Mouse (Mus musculus) liver, embryonic 13.5 days (tissue): ENCODE results near the gene Olfr1261. TPM values are rescaled to one million over a fixed set of nuclear protein-coding genes. Genes with fewer than 3 reads are reported as not detected.

Experiments used
- ATAC-seq: fragments of 200-750 bp; cut with Nextera tagmentation; 2 replicates; pipeline ENCODE4 v1.8.0; 2017; ENCODE audit warnings: low read depth, mild to moderate bottlenecking, moderate number of reproducible peaks, moderate library complexity
- DNase-seq: peaks from one replicate; pipeline ENCODE4 v3.0.0; 2022
- H3K27ac ChIP-seq: fragments of 300-500 bp; sonication (generic); 2 replicates; pipeline ENCODE4 v1.5.1; 2015; ENCODE audit warnings: moderate library complexity, mild to moderate bottlenecking, inconsistent platforms
- H3K27me3 ChIP-seq: fragments of 300-500 bp; sonication (generic); 2 replicates; pipeline ENCODE4 v1.6.1; 2015; ENCODE audit warnings: mild to moderate bottlenecking, inconsistent platforms
- H3K36me3 ChIP-seq: fragments of 300-500 bp; sonication (generic); 2 replicates; pipeline ENCODE4 v1.6.1; 2015; ENCODE audit warnings: mild to moderate bottlenecking, inconsistent platforms
- H3K4me1 ChIP-seq: fragments of 300-500 bp; sonication (generic); replicated peaks from 2 replicates; pipeline ENCODE4 v1.6.1; 2015; ENCODE audit warnings: inconsistent platforms
- H3K4me2 ChIP-seq: fragments of 300-500 bp; sonication (generic); 2 replicates; pipeline ENCODE4 v1.6.1; 2015; ENCODE audit warnings: inconsistent platforms, mild to moderate bottlenecking, moderate library complexity
- H3K4me3 ChIP-seq: fragments of 300-500 bp; sonication (generic); replicated peaks from 2 replicates; pipeline ENCODE4 v1.5.1; 2015; ENCODE audit warnings: mild to moderate bottlenecking, inconsistent platforms
- H3K9ac ChIP-seq: fragments of 300-500 bp; sonication (generic); 2 replicates; pipeline ENCODE4 v1.6.1; 2015; ENCODE audit warnings: mild to moderate bottlenecking, inconsistent platforms
- H3K9me3 ChIP-seq: fragments of 300-500 bp; sonication (generic); replicated peaks from 2 replicates; pipeline ENCODE4 v1.6.1; 2016; ENCODE audit warnings: inconsistent platforms
- WGBS: fragments of 180-500 bp; shearing (Covaris S2); methylation state at CpG from one replicate; pipeline ENCODE4 v1.1.7; 2015; ENCODE audit not compliant: insufficient replicate concordance; 5-methylcytosine and 5-hydroxymethylcytosine counted together
- polyA plus RNA-seq: library from polyadenylated mRNA; unstranded; fragments of >200 nt; fragmentation: Nextera tagmentation; extraction: Ambion mirVana; gene quantifications from 2 replicates; pipeline ENCODE4 v1.2.1, GENCODE M21; 2015

The Olfr1261 gene
- not detected in 2 replicates for polyA plus RNA-seq

- ATAC-seq, result no peak
- no peak for DNase-seq
- Histone ChIP-seq H3K27ac (no peak within 1 kb of the TSS), H3K9ac (no peak within 1 kb of the TSS), H3K9me3 (no peaks in the 10 kb centered on the region), H3K36me3 (no peaks in the 10 kb centered on the region), H3K4me1 (no peaks in the 10 kb centered on the region), H3K4me3 (no peak within 1 kb of the TSS), H3K4me2 (no peak within 1 kb of the TSS), H3K27me3 (no peaks in the 10 kb centered on the region)
These were observed at the start of gene Olfr1261 for GRCm38 (mm10) chr2:89990921-89991320. Olfr1261 (plus strand) TSS chr2:89991221.

GRCm38 (mm10) chr2:89948564-89948963 is 42.5 kb upstream of the Olfr1261 start, which contains the start of gene Olfr1259:
Olfr1259 (minus strand) TSS chr2:89948664.
- Histone ChIP-seq H3K4me2 (no peak within 1 kb of the TSS), H3K27me3 (no peaks in the 10 kb centered on the region), H3K36me3 (no peaks in the 10 kb centered on the region), H3K4me1 (no peaks in the 10 kb centered on the region), H3K4me3 (no peak within 1 kb of the TSS), H3K9me3 (no peaks in the 10 kb centered on the region), H3K9ac (no peak within 1 kb of the TSS), H3K27ac (no peak within 1 kb of the TSS)
- DNase-seq (no peak), ATAC-seq (no peak)
- WGBS, result 55% methylated on average over 5 of the region's 5 CpGs

- no peaks in the 10 kb centered on the region for H3K4me1 ChIP-seq
- WGBS, result 54% methylated on average over 2 of the region's 2 CpGs
- DNase-seq (no peak), ATAC-seq (no peak)
- H3K9ac ChIP-seq, result no peak within 1 kb of the TSS
- H3K4me3 ChIP-seq, result no peak within 1 kb of the TSS
- H3K4me2 ChIP-seq, result no peak within 1 kb of the TSS
- no peaks in the 10 kb centered on the region for H3K9me3 ChIP-seq
- H3K36me3 ChIP-seq, result no peaks in the 10 kb centered on the region
- no peaks in the 10 kb centered on the region for H3K27me3 ChIP-seq
- H3K27ac ChIP-seq, result no peak within 1 kb of the TSS
These were observed 16.8 kb upstream of the Olfr1261 start, which contains the start of gene Olfr1260 for GRCm38 (mm10) chr2:89974184-89974583. Olfr1260 (plus strand) TSS chr2:89974340.

GRCm38 (mm10) chr2:89977709-89978108 is 13.3 kb upstream of the Olfr1261 start:
- no peaks in the 10 kb centered on the region for H3K27me3 ChIP-seq
- H3K36me3 ChIP-seq, result no peaks in the 10 kb centered on the region
- H3K4me1 ChIP-seq, result no peaks in the 10 kb centered on the region
- no peak overlapping the region for H3K9ac ChIP-seq
- no peak overlapping the region for H3K27ac ChIP-seq
- H3K4me3 ChIP-seq, result no peak overlapping the region
- ATAC-seq (no peak), DNase-seq (no peak)
- no peaks in the 10 kb centered on the region for H3K9me3 ChIP-seq
- WGBS, result 47% methylated on average over 2 of the region's 2 CpGs
- no peak overlapping the region for H3K4me2 ChIP-seq

GRCm38 (mm10) chr2:89999845-90000244 is 8.8 kb downstream of the Olfr1261 start, which contains the start of gene Olfr1262:
Olfr1262 (plus strand) TSS chr2:90000145.
- DNase-seq (no peak), ATAC-seq (no peak)
- Histone ChIP-seq H3K9ac (no peak within 1 kb of the TSS), H3K4me1 (no peaks in the 10 kb centered on the region), H3K27ac (no peak within 1 kb of the TSS), H3K36me3 (no peaks in the 10 kb centered on the region), H3K9me3 (no peaks in the 10 kb centered on the region), H3K27me3 (no peaks in the 10 kb centered on the region), H3K4me3 (no peak within 1 kb of the TSS), H3K4me2 (no peak within 1 kb of the TSS)

GRCm38 (mm10) chr2:90011831-90012230 is 20.8 kb downstream of the Olfr1261 start, which contains the start of gene Olfr1263:
Olfr1263 (plus strand) TSS chr2:90012131.
- H3K4me2 ChIP-seq, result no peak within 1 kb of the TSS

GRCm38 (mm10) chr2:90025477-90025876 is 34.5 kb downstream of the Olfr1261 start, which contains the start of gene Olfr1264:
Olfr1264 (minus strand) TSS chr2:90025577.
- ATAC-seq, result no peak
- DNase-seq, result no peak

More at GRCm38 (mm10) chr2:90011831-90012230, 20.8 kb downstream of the Olfr1261 start, which contains the start of gene Olfr1263:
- no peaks in the 10 kb centered on the region for H3K4me1 ChIP-seq
- 57% methylated on average over 2 of the region's 2 CpGs for WGBS
- H3K9ac ChIP-seq, result no peak within 1 kb of the TSS
- no peak for ATAC-seq
- H3K27ac ChIP-seq, result no peak within 1 kb of the TSS
- no peak for DNase-seq
- H3K36me3 ChIP-seq, result no peaks in the 10 kb centered on the region
- no peak within 1 kb of the TSS for H3K4me3 ChIP-seq
- no peaks in the 10 kb centered on the region for H3K27me3 ChIP-seq
- no peaks in the 10 kb centered on the region for H3K9me3 ChIP-seq

GRCm38 (mm10) chr2:90035037-90035436 is 44.0 kb downstream of the Olfr1261 start, which contains the start of gene Olfr1265:
Olfr1265 (plus strand) TSS chr2:90035337.
- no peaks in the 10 kb centered on the region for H3K9me3 ChIP-seq
- H3K27ac ChIP-seq, result no peak within 1 kb of the TSS
- ATAC-seq (no peak), DNase-seq (no peak)
- no peak within 1 kb of the TSS for H3K9ac ChIP-seq
- H3K4me2 ChIP-seq, result no peak within 1 kb of the TSS
- H3K36me3 ChIP-seq, result no peaks in the 10 kb centered on the region
- no peak within 1 kb of the TSS for H3K4me3 ChIP-seq
- H3K27me3 ChIP-seq, result no peaks in the 10 kb centered on the region
- no peaks in the 10 kb centered on the region for H3K4me1 ChIP-seq

More at GRCm38 (mm10) chr2:90025477-90025876, 34.5 kb downstream of the Olfr1261 start, which contains the start of gene Olfr1264:
- Histone ChIP-seq H3K4me3 (no peak within 1 kb of the TSS), H3K4me1 (no peaks in the 10 kb centered on the region), H3K27me3 (no peaks in the 10 kb centered on the region), H3K27ac (no peak within 1 kb of the TSS), H3K9ac (no peak within 1 kb of the TSS), H3K36me3 (no peaks in the 10 kb centered on the region), H3K9me3 (no peaks in the 10 kb centered on the region), H3K4me2 (no peak within 1 kb of the TSS)
- WGBS, result 72% methylated on average over 2 of the region's 2 CpGs

Other genes with a start within 250 kb of the Olfr1261 start
- gene Olfr1253, start 234.1 kb upstream of the Olfr1261 start, polyA plus RNA-seq, result not detected in 2 replicates
- not detected in 2 replicates for gene Olfr1254, start 197.6 kb upstream of the Olfr1261 start, polyA plus RNA-seq
- gene Olfr1255, start 179.2 kb upstream of the Olfr1261 start, polyA plus RNA-seq, result not detected in 2 replicates
- not detected in 2 replicates for gene Olfr1256, start 149.7 kb upstream of the Olfr1261 start, polyA plus RNA-seq
- not detected in 2 replicates for gene Olfr48, start 143.0 kb upstream of the Olfr1261 start, polyA plus RNA-seq
- gene Olfr1257, start 112.8 kb upstream of the Olfr1261 start, polyA plus RNA-seq, result not detected in 2 replicates
- not detected in 2 replicates for gene Olfr1258, start 63.9 kb upstream of the Olfr1261 start, polyA plus RNA-seq
- gene Olfr1259, start 42.6 kb upstream of the Olfr1261 start, polyA plus RNA-seq, result not detected in 2 replicates
- gene Olfr1260, start 16.9 kb upstream of the Olfr1261 start, polyA plus RNA-seq, result not detected in 2 replicates
- not detected in 2 replicates for gene Olfr1262, start 8.9 kb downstream of the Olfr1261 start, polyA plus RNA-seq
- not detected in 2 replicates for gene Olfr1263, start 20.9 kb downstream of the Olfr1261 start, polyA plus RNA-seq
- gene Olfr1264, start 34.4 kb downstream of the Olfr1261 start, polyA plus RNA-seq, result not detected in 2 replicates
- not detected in 2 replicates for gene Olfr1265, start 44.1 kb downstream of the Olfr1261 start, polyA plus RNA-seq
- gene Olfr140, start 72.4 kb downstream of the Olfr1261 start, polyA plus RNA-seq, result not detected in 2 replicates
- gene Olfr1269, start 130.2 kb downstream of the Olfr1261 start, polyA plus RNA-seq, result not detected in 2 replicates
- gene Olfr32, start 151.1 kb downstream of the Olfr1261 start, polyA plus RNA-seq, result not detected in 2 replicates
- not detected in 2 replicates for gene Olfr1270, start 161.9 kb downstream of the Olfr1261 start, polyA plus RNA-seq
- gene Olfr1506, start 233.3 kb downstream of the Olfr1261 start, polyA plus RNA-seq, result not detected in 2 replicates